Mouse (Mus musculus): ENCODE results near the gene Pglyrp1. TPM values are rescaled to one million over a fixed set of nuclear protein-coding genes. Genes with fewer than 3 reads are reported as not detected.

Pglyrp1 gene
- total RNA-seq, 2 experiments from 2014 or later, result 26.6 to 28.1 TPM

GRCm38 (mm10) chr7:18923267-18923666 is 52.1 kb downstream of the Pglyrp1 start:
- intact Hi-C loops (cut with DNase I), result no loop called here
- DNase-seq (ENCODE audit: extremely low spot score in 1 of 2, low spot score in 2 of 2), result no peak

- peak; percentile 59 to 68 for DNase-seq (ENCODE audit: extremely low spot score in 1 of 2, low spot score in 2 of 2)
- intact Hi-C loops (cut with DNase I), result no loop called here
Observed at GRCm38 (mm10) chr7:18923711-18924191, 52.6 kb downstream of the Pglyrp1 start.

GRCm38 (mm10) chr7:18924321-18924720 is 53.2 kb downstream of the Pglyrp1 start:
- DNase-seq (ENCODE audit: extremely low spot score in 1 of 2, low spot score in 2 of 2), result no peak
- intact Hi-C loops (cut with DNase I), result no loop called here

- intact Hi-C loops (cut with DNase I), result loop anchor here (5.0 kb wide), 1 partner anchor 37 kb away; no protein-coding TSS in a partner anchor
- DNase-seq (ENCODE audit: extremely low spot score in 1 of 2, low spot score in 2 of 2), result peak; percentile 97
Observed at GRCm38 (mm10) chr7:18925162-18925938, 54.2 kb downstream of the Pglyrp1 start, which contains the start of gene Nova2. TSS of gene Nova2 (plus strand) at chr7:18925888.

- peak in 1 of 2 experiments; percentile 78 for DNase-seq (ENCODE audit: extremely low spot score in 1 of 2, low spot score in 2 of 2)
- intact Hi-C loops (cut with DNase I), result loop anchor here (5.0 kb wide), 1 partner anchor 36 kb away; no protein-coding TSS in a partner anchor
Observed at GRCm38 (mm10) chr7:18926041-18926790, 55.1 kb downstream of the Pglyrp1 start.

- intact Hi-C loops (cut with DNase I), result loop anchor here (5.0 kb wide), 1 partner anchor 35 kb away; no protein-coding TSS in a partner anchor
- DNase-seq (ENCODE audit: extremely low spot score in 1 of 2, low spot score in 2 of 2), result no peak
Observed at GRCm38 (mm10) chr7:18926911-18927310, 55.8 kb downstream of the Pglyrp1 start.

- intact Hi-C loops (cut with DNase I), result loop anchor here (5.0 kb wide), 1 partner anchor 35 kb away; no protein-coding TSS in a partner anchor
- peak in 1 of 2 experiments; percentile 54 for DNase-seq (ENCODE audit: extremely low spot score in 1 of 2, low spot score in 2 of 2)
Observed at GRCm38 (mm10) chr7:18927759-18928158, 56.6 kb downstream of the Pglyrp1 start.

Other genes starting within 250 kb of the Pglyrp1 start
- gene Psg21, start 214.6 kb upstream of the Pglyrp1 start, total RNA-seq (2021), result not detected
- gene Psg20, start 185.1 kb upstream of the Pglyrp1 start, total RNA-seq (2021), result not detected
- not detected for gene Psg22, start 153.2 kb upstream of the Pglyrp1 start, total RNA-seq (2021)
- gene Psg19, start 72.8 kb upstream of the Pglyrp1 start, total RNA-seq (2021), result not detected
- gene Psg17, start 49.7 kb upstream of the Pglyrp1 start, total RNA-seq (2021), result not detected
- 1 to 10 TPM; 1.3 to 1.5 TPM for gene Mill2, start 31.4 kb upstream of the Pglyrp1 start, total RNA-seq (2021)
- 10 to 100 TPM; 12.8 to 13.4 TPM for gene Ccdc61, start 39.1 kb downstream of the Pglyrp1 start, total RNA-seq (2021)
- 100 to 1,000 TPM; 114 to 118 TPM for gene Nova2, start 54.6 kb downstream of the Pglyrp1 start, total RNA-seq (2021)
- gene Nanos2, start 116.1 kb downstream of the Pglyrp1 start, total RNA-seq (2021), result under 1 TPM; 0.71 to 0.95 TPM
- gene Mypop, start 119.9 kb downstream of the Pglyrp1 start, total RNA-seq (2021), result 10 to 100 TPM; 30.8 to 31.7 TPM
- gene Irf2bp1, start 132.7 kb downstream of the Pglyrp1 start, total RNA-seq (2021), result 10 to 100 TPM; 44.8 to 46.1 TPM
- gene Foxa3, start 152.2 kb downstream of the Pglyrp1 start, total RNA-seq (2021), result not detected
- gene Sympk, start 153.0 kb downstream of the Pglyrp1 start, total RNA-seq (2021), result 10 to 100 TPM; 85.6 to 87.6 TPM
- gene Rsph6a, start 183.4 kb downstream of the Pglyrp1 start, total RNA-seq (2021), result under 1 TPM; 0.22 to 0.41 TPM
- gene Dmwd, start 204.9 kb downstream of the Pglyrp1 start, total RNA-seq (2021), result 100 to 1,000 TPM; 155 to 157 TPM
- 10 to 100 TPM; 30.2 to 31.5 TPM for gene Dmpk, start 212.5 kb downstream of the Pglyrp1 start, total RNA-seq (2021)
- gene Six5, start 223.3 kb downstream of the Pglyrp1 start, total RNA-seq (2021), result 1 to 10 TPM; 1.5 to 1.9 TPM
- gene Gm4969, start 247.0 kb downstream of the Pglyrp1 start, total RNA-seq (2021), result 1 to 10 TPM; 1.5 to 3.1 TPM
- 10 to 100 TPM; 13.0 to 13.6 TPM for gene Fbxo46, start 248.5 kb downstream of the Pglyrp1 start, total RNA-seq (2021)

Data from left cerebral cortex, postnatal 10 days (tissue).